Mouse (Mus musculus) embryonic fibroblast, embryonic 13.5 days (primary cell): Measurements from ENCODE around the gene Rnf144b.
A peak's percentile ranks its signal among the peaks of the same experiment; 100 is the strongest.

ENCODE experiments used
- CTCF ChIP-seq: IDR thresholded peaks from 2 replicates; pipeline ENCODE4 v1.5.1; 2011; ENCODE audit warnings: mild to moderate bottlenecking, control low read depth, low read length, moderate library complexity, borderline replicate concordance; ENCODE audit not compliant: insufficient read depth
- POLR2A ChIP-seq: IDR thresholded peaks from 2 replicates; pipeline ENCODE4 v1.6.1; 2011; ENCODE audit warnings: low read depth, mild to moderate bottlenecking, control low read depth, low read length, moderate library complexity

- TF ChIP-seq POLR2A = no peak
- TF ChIP-seq CTCF = peak; percentile 35; the same call in 1 of the 2 replicates
Observed at GRCm38 (mm10) chr13:47121333-47121889, 1.0 kb upstream of the Rnf144b start.
